Mouse (Mus musculus) ovary, postnatal 36 days (tissue): Measurements from ENCODE around the gene Ppcdc.
A peak's percentile ranks its signal among the peaks of the same experiment; 100 is the strongest.

Experiments
- DNase-seq: peaks from one replicate; pipeline ENCODE4 v3.0.0; 2022; ENCODE audit warnings: low spot score, mixed read lengths

Ppcdc gene

DNA sequence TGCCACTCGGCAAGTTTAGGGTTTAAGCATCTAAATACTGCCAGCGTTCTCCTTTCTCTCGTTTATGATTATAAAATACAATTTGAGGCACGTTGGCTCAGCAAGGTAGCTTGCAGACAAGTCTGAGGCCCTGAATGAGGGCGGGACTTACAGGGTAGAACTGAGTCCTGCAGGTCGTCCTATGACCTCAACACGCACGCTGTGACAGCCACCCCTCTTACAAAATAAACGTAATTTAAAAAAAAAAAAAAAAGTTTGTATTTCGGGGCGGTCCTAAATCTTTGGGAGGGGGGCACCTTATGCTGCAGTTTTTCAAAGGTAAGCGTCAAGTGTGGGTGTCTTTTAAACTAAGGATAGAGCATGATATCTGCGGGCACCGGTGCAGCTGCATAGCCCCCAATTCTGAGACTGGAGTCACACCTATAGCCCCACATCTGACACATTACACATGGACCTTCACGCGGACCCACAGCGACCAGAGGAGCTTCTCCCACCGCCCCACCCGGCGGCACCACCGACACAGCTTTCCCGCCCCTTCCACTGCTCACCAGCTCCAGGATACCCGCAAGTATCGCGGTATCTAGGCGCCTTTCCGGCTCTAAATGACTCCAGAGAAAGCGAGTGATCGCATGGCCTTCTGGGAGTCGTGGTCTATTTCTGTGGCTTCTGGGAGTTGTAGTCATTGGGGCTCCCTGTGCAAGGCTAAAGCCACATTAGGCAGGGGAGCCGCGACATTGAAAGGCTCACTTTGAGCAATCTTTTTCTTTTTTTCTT is at the start of gene Ppcdc:
Gene Ppcdc, minus strand, starts transcription at position 603 of the 774 bp plus-strand sequence.
- peak; percentile 86 for DNase-seq

- DNase-seq = no peak
Measured at GRCm38 (mm10) chr9:57487807-57488206, 47.9 kb upstream of the Ppcdc start.

DNA sequence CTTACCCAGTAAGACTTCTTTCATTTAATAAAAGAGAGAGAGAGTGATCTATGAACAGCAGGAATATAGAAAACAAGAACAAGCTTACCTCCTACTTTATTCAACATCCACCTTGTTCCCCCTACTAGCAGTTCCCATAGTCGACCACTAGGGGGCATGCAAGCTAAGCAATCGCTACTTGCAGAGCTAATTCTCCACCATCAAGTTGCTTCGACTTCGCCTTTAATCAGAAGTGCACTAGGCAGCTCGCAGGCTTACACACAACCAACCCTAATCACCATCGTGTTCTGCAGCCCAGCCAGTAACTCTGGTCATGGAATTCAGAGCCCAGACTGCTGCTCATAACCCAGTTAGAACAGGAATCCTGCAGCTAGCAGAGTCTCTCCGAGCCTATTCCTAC is 45.9 kb upstream of the Ppcdc start:
- DNase-seq = peak; percentile 75

DNA sequence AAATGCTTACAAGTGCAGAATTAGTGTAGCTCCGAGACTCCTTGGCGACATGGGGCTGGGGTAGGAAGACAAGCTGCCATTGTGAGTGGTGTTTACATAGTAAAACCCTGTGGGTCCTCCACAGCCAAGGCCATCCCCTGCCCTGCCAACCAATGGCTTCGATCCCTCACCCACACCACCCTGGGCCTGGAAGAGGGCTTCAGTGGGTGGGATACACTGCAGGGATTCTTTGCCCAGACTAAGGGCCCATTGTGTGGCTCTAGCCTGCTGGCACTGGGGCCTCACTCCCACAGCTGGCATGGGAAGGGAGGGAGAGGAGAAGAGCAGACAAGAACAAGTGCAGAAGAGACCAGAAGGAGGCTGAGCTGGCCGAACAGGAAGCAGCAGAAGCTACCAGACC is 29.0 kb upstream of the Ppcdc start:
- no peak for DNase-seq

DNA sequence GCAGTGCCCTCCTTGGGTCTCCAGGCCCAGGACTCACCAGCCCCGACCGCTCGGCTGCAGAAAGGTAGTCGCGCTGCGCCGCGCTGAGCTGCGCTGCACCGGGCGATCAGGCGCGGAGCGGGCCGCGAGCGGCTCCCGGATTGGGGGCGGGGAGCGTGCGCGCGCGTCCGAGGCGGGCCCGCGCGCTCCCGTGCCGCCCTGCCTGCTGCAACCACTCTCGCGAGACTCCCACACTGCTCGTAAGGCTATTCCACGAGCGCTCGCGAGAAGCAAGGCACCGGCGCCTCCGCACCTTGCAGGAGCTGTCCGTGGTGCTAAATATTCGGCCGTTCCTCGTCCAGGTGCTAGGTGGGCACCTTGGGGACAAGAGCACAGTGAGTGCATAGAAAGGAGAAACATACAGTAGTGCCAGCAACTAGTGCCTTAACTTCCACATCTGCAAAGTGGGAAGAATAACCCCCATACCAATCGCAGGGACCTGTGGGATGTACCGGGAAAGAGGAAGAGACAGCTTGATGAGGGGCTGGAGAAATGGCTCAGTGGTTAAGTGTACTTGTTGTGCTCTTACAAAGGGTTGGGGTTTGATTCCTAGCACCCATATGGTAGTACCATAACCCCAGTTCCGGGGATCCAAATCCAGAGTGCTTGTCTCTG is 28.1 kb upstream of the Ppcdc start, which contains the start of gene Scamp5:
Gene Scamp5, minus strand, starts transcription at position 165 of the 654 bp plus-strand sequence.
- DNase-seq = peak; percentile 86

DNA sequence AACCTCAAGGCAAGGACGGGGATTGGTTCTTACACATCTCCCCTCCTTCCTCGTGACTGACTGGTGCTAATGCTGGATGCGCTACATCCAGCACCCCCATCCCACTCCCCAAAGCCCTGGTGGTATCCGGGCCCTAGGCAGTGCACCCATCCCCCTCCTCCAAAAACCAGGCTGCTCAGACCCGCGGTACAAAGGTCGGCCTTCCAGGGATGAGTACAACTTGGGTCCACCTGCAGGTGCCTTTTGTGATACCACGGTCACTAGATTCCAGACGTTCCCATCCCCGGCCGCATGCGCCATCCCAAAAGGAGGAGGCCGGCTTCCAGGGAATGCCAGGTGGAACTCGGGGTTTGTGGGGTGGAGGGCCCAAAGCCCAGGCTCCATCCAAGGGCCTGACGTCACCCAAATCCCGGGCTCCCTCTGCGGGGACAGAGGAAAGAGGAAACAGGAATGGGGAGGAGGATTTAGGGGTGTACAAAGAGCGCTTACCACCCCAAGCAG is 27.4 kb upstream of the Ppcdc start:
- DNase-seq = peak; percentile 21

DNA sequence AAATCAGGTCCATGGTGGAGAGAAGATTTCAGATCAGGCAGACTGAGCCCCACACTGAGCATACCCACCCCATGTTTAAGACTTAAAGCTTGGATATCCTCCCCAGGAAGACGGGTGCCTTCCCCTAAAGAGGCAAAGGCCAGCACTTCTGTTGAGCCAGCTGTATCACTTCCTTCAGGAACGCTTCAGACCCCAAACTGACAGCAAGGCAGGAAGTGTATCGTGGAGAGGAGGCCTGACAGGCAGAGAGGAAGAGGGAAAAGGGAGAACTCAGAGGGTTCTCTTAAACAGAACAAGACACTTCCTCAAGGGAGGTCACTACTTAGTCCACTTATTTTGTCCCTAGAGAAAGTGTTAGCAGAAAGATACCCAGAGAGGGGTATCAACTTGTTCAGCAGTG is 26.2 kb upstream of the Ppcdc start:
- DNase-seq = no peak

DNA sequence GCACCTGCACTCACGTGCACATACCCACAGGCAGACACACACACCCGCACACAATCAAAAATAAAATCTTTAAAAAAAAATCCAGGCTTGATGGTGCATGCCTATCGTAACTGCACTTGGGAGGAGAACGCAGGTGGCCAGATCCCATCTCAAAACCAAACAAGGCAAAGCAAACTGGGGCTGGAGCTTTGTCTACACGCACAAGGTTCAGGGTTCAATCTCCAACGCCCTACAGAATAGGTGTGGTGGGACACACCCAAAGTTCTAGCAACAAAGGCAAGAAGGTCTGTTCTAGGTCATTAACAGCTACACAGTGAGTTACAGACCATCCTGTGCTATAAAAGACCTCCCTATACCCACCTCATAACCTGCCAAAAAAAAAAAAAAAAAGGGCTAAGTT is 22.9 kb upstream of the Ppcdc start:
- no peak for DNase-seq

DNA sequence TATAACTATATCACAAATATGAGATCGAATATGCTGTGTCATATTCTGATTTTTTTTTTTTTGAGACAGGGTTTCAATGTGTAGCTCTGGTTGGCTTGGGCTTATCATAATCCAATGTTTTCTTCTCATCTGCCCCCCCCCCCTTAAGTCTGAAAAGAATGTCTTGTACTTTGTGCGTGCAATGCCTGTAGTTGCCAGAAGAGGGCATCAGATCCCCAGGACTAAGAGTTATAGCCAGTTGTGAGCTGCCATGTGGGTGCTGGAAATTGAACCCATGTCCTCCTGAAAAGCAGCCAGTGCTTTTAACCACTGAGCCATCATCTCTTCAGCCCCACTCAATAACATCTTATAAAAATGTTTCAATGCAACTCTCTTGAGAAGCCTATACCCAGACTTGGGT is 19.8 kb upstream of the Ppcdc start:
- DNase-seq = no peak

- no peak for DNase-seq
Measured at GRCm38 (mm10) chr9:57453516-57453915, 13.6 kb upstream of the Ppcdc start.

- no peak for DNase-seq
Measured at GRCm38 (mm10) chr9:57452624-57453462, 12.9 kb upstream of the Ppcdc start.

DNA sequence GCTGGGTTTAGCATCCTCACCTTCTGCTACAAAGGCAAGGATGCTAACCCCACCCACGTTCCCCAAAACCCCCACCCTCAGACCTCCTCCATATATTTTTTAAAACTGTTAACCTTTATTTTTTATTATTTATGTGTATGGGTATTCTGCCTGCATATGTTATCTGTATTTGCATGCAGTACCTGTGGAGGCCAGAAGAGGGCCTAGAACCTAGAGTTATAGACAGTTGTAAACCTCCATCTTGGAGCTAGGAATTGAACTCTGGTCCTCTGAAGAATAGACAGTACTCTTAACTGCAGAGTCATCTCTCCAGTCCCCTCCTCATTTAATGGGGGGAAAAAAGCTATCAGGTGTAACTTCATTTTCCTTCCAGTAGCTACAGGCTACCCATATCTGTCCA is 9.8 kb upstream of the Ppcdc start:
- DNase-seq = no peak

DNA sequence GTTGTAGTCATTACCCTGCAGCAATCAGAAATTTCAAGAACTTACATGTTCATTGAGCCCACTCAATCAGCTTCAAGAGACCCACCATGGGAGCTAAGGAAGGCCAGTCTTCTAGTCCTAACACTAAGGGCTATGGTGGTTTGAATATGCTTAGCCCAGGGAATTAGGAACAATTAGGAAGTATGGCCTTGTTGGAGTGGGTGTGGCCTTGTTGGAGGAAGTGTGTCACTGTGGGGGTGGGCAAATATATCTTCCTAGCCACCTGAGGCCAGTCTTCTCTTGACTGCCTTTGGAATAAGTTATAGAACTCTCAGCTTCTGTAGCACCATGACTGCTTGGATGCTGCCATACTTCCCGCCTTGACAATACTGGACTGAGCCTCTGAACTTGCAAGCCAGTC is 696 bp upstream of the Ppcdc start:
- DNase-seq = no peak

- DNase-seq = no peak
Measured at GRCm38 (mm10) chr9:57439083-57439482, 841 bp downstream of the Ppcdc start.

DNA sequence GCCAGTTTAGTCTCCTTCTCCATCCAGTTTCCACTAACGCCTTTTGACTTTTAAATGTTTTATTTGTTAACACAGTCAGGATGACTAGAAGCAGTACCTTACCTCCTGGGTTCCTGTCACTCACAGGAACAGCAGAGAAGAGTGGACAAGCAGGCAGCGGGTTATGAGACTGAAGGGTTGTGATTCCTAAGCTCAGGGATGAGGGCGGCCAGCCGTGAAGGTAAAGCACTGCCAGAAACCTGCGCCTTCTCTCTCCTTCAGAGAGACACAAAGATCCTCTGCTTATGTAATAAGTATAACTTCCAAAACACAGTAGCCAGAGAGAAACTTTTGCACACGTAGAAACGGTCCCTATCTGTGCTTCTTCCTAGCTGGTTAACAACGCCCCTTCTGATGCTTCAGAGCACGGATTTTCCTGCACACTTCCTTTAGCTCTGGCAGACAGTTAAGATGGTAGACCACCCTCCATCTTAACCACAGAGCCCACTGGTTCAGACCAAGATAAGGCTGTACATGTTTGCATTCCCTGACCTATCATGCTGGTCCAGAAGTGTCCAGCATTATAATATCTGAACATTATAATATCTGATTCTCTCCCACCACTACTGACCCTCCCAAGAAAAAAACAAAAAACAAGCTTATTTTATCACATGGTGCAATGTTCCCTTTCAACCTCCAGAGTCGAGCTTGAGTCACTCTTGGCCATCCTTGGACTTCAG is 1.9 kb downstream of the Ppcdc start:
- DNase-seq = no peak

DNA sequence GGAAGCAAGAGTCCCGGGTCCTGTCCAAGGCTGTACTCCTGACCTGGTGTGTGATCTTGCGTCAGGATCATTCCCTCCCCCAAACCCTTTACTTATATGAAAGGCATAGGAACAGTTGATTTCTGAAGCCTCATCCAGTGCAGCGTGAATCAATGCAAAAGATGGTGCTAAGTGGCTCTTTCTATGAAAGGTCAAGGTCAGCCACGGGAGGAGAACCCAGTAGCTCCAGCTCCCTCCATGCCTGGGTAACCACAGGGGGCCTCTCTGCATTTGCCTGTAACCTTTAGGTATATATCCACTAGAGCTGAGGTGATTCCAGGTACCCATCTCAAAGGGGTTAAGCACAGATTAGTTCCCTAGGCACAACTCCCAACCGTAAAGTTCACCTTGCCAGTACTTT is 3.8 kb downstream of the Ppcdc start:
- DNase-seq = no peak

- DNase-seq = no peak
Measured at GRCm38 (mm10) chr9:57434405-57435165, 5.3 kb downstream of the Ppcdc start.

DNA sequence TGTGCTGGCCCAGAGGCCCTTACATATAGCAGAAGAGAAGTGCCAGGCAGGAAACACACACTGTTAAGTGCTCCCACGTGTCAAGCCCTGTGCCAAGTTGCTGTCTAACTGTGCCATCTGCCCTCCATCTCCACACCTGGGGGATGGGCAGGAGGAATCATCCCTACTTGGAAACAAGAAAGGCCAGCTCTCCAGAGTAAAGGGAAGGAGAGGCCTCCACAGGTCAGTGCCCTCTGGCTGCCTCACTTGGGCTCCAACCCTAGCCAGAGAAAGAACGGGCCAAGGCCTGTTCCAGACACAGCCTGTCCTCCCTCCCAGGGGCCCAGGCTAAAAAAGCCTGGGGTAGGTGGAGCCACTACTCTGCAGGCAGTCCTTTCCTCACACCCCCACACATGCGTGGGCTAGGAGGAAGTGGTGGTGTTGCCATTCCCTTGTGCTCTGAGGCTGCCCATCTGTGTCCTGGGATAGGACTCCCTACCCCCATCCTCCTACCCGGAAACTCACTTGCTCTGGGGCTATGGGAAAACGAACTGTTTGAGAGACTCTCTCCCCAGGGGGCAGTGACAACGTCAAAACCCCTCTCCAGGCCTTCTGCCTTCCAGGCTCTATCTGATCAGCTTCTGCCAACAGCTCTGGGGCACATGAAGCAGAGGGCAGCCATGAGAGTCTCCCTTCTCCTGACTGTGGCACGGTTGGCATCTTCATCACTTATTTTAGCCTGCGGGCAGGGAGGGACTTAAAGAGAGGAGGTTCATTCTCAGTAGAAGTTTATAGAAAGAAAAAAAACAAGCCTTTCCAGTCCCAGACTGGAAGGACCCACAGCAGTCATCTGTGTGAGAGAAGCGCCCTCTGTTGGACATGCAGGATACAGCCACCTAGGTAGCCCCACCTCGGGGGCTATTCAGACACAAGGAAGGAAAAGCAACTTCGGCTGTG is 6.6 kb downstream of the Ppcdc start:
- peak; percentile 78 for DNase-seq

GRCm38 (mm10) chr9:57432480-57432879 is 7.4 kb downstream of the Ppcdc start:
- no peak for DNase-seq

DNA sequence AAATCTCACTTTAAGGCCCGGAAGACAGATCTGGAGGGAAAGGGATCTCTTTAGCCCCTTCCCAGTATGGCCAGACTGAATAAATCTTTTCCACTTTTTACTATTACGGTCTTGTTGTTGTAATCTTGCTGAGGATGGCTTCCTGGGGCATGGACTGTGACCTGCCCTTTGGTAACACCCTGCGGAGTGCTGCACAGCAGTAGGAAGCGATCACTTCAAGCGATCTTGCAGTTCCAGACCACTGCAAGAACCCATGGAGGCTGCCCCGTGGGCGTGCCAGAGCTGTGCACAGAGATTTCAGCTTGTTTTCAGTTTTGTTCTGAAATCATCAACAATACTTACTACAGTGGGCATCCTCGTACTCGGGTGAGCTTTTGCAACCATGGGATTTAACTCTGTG is 8.7 kb downstream of the Ppcdc start:
- no peak for DNase-seq
